Mouse (Mus musculus): ENCODE data around the gene Sertad3.
"Not testable (repeated sequence)": the region's sequence is repeated elsewhere in the genome, so short reads cannot be mapped to it uniquely, and the experiment has no call there.

The Sertad3 gene

DNA sequence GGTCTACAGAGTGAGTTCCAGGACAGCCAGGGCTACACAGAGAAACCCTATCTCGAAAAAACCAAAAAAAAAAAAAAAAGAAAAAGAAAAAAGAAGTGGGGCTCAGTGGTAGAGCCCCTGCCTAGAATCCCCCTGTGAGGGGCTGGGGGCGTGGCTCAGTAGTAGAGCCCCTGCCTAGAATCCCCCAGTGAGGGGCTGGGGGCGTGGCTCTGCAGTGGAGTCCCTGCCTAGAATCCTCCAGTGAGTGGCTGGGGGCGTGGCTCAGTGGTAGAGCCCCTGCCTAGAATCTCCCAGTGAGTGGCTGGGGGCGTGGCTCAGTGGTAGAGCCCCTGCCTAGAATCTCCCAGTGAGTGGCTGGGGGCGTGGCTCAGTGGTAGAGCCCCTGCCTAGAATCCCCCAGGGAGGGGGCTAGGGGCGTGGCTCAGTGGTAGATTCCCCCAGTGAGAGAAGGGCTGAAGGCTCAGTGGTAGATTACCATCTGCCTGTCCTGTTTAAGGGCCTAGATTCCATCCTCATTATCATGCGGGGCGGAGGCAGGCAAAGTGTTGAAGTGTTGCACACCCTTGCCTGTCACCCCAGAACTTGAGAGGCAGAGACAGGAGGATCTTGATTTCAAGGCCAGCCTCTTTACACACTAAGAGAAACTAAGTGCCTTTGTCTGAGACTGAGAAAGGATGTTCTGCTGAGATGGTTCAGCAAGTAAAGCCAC is 21.2 kb downstream of the Sertad3 start:
- DNase-seq, result not testable (repeated sequence)

DNA sequence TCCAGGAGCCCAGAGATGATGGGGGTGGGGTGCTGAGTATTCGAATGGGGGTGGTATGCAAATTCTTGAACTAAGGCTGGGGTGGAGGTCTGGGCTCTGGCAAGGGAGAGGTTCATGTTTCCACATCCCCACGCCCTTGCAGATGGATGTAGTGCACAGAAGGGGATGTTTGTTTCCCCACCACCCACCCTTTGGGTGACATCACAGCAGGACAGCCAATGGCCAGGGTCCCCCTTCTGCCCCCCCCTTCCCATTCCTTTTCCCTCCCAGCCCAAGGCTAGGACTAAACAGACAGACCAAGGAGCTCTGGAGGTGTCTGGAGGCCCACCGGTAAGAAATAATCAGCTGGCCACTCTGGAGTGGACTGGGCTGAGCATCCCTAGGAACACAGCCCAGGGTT is 25.5 kb downstream of the Sertad3 start, which contains the start of gene Prx:
Prx (plus strand) TSS at position 289 of the 400 bp plus-strand sequence.
- no peak for DNase-seq

- peak; percentile 56 for DNase-seq
Measured at GRCm38 (mm10) chr7:27501620-27502019, 28.1 kb downstream of the Sertad3 start.

DNA sequence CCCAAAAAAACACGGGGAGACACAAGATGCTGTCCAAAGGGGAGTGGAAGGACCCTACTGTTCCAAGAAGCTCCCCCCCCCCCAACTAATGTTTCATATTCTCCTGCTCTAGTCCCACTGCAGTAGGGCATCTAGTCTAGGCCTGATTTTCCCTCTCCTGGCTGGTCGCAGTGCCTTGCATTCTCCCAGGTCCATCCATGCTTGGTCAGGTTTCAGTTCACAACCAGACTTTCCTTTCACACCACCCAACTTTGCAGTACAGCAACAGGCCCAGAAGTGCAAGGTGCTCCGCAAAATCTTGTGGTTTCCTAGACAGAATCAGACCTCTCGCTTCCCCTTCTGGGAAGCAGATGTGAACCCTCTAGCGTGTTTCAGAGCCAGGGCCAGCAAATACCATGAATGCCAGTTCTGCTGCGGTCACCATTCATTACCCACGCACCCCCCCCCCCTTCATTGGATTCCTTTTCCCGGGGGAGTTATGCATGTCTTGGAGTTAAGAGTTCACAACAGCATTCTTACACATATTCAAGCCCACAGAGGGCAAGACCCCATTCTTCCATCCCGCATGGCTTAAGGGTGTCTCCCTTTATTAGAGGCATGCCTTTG is 33.3 kb downstream of the Sertad3 start:
- no peak for DNase-seq

DNA sequence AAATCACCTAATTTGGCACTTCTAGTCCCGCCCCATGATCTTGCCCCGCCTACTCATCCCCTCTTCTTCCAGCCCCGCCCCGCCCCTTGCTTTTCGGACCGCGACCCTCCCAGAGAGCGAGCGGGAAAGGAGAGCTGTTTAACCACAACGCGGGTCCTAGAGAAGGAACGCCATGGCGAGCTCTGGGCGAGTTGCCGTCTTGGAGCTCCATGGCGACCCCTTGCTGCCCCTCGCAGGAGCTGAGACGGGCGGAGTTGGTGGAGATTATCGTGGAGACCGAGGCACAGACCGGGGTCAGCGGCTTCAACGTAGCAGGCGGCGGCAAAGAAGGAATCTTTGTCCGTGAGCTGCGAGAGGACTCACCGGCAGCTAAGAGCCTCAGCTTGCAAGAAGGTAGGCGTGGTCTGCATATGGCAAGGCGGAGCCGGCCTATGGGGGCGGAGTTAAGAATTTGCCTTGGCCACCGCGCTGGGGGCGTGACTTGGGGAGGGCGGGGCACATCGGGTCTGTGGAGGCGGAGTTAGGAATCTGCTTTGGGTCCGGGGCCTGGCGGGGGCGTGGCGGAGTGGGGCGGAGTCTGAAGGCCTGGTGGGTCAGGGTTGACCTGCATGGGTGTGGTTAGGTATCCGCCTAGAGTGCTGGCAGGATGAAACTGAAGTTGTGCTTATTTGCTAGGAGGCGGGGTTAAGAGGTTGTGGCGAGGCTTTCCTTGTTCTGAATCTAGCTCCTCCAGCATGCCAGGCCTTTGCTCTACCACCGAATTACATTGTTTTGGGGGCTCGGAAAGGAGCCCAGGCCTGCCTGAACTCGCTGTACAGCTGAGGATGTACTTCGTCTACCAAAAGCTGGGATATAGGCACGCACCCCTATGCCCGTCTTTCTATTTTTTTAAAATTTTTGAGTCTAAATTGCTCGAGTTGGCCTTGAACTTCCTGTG is 34.4 kb downstream of the Sertad3 start:
- peak; percentile 99 for DNase-seq

- peak; percentile 78 for DNase-seq
Measured at GRCm38 (mm10) chr7:27508648-27509005, 35.1 kb downstream of the Sertad3 start.

GRCm38 (mm10) chr7:27510809-27511208 is 37.2 kb downstream of the Sertad3 start:
- no peak for DNase-seq

- DNase-seq, result no peak
Measured at GRCm38 (mm10) chr7:27514961-27515360, 41.4 kb downstream of the Sertad3 start.

GRCm38 (mm10) chr7:27518314-27518713 is 44.7 kb downstream of the Sertad3 start:
- DNase-seq, result no peak

DNA sequence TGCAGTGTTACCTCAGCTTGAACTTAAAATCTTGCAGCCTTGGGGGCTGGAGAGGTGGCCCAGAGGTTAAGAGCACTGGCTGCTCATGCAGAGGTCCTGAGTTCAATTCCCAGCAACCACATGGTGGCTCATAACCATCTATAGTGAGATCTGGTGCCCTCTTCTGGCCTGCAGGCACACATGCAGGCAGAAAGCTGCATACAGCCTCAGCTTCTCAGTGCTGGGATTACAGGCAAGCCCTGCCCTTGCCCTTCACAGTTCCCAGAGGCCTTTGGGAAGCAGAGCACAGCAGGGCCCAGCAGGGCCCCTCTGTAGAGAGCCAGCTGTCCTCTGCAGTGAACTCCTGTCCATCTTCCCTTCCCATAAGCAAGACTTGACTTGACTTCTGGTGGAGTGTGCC is 46.5 kb downstream of the Sertad3 start:
- DNase-seq, result no peak

DNA sequence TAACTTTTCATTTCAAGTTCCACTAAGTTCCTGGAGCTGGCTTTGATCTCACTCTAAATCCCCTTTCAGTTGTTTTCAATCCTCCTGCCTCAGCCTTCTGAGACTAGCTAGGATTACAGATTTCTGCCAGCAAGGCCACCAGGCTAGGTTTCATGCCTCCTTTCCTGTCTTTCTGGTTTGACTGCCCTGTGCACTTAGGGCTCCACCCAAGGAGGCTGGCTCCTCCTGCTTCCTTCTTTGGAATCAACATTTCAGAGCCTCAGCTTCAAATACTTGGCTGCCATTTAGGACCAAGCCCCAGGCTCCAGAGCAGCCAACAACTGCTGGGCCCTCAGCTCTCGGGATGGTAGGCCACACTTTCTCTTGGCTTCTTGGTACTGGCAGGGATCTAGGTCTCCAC is 47.0 kb downstream of the Sertad3 start:
- no peak for DNase-seq

GRCm38 (mm10) chr7:27522967-27523366 is 49.4 kb downstream of the Sertad3 start, which contains the start of gene Hipk4:
TSS of gene Hipk4 (plus strand) at chr7:27523267.
- no peak for DNase-seq

DNA sequence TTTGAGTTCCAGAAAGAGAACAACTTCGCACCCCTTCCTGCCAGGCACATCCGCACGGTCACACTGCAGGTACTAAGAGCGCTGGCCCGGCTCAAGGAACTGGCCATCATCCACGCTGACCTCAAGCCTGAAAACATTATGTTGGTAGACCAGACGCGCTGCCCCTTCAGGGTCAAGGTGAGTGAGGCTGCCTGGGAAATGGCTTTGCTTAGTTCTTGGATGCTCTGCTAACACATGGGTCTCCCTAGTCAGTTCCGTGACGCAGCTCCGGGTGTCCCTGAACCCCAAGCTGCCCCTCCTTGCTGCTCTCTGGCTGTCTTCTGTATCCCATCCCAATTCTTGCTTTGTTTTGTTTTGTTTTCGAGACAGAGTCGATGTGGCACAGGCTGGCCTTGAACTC is 50.2 kb downstream of the Sertad3 start:
- no peak for DNase-seq

- peak; percentile 76 for DNase-seq
Measured at GRCm38 (mm10) chr7:27526039-27526827, 52.7 kb downstream of the Sertad3 start.

Data from kidney, adult 9 months (tissue).